21 mouse cellular contexts compared by ENCODE assay signal in the genomic region with DNA sequence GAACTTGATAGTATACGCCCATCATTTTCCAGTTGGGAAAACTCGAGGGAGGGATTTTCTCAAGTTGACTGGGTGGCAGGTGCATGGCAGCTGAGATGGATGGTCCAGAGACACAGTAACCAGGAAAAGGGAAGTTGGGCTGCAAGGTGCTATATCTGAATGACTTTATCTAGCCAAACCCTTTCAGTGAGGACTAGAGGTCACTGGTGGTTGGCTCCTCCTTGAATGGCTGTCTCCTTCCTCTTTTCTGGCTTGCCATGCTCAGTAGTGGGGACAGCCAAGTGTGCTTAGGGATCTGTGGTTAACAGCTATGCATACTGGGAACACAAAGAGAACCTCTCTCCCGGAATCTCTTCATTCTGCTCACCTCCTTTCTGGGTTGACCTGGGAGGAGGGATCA.
DNase-seq lines count a peak whose midpoint lies in the region; ATAC-seq and TF ChIP-seq lines count a peak whose summit lies in the region.
"Had no signal": no experiment of that assay in that cellular context is flagged by ENCODE, and none has a peak within 500 bp of the region (broad histone marks: within the 10 kb centered on the region; RNA-seq: fewer than 3 reads in every experiment).

No protein-coding gene starts in this region.

- no peaks in the 10 kb centered on the region for H3K79me2 ChIP-seq in MEL (ENCODE audit: control insufficient read depth, insufficient read depth, low read length, poor library complexity)

- ATAC-seq in granulocyte monocyte progenitor cell, adult 5-6 weeks (replicated peaks; ENCODE audit: poor library complexity, severe bottlenecking): peak; percentile 87
- 0 out of 2 replicates have a peak, but pooled peaks have one; percentile 24 for ATAC-seq in monocyte, adult 5-6 weeks (replicated peaks; ENCODE audit: insufficient number of reproducible peaks, low FRiP score, low TSS enrichment, poor library complexity, severe bottlenecking)
- no peak for ATAC-seq in intestine, postnatal 0 days
- ATAC-seq in liver, embryonic 12.5 days: no peak
- ATAC-seq: activated CD4-positive, CD25-positive, alpha-beta regulatory T cell, adult 4 months; forebrain, embryonic 13.5 days; hindbrain, embryonic 16.5 days; inflammation-experienced regulatory T-cells, adult 6 months; Patski had no signal

- WGBS in intestine, postnatal 0 days: 61% methylated on average over 3 of the region's 3 CpGs
- WGBS in liver, embryonic 12.5 days (ENCODE audit: insufficient replicate concordance): 26% methylated on average over 3 of the region's 3 CpGs

- DNase-seq in 416B (ENCODE audit: low read depth) (peak; percentile 37), MEL (ENCODE audit: low read depth, low spot score) (peak; percentile 79)
- no peak for DNase-seq in thymus, postnatal 25 days
- DNase-seq in left cerebral cortex, adult 18-20 months (ENCODE audit: low spot score in 2 of 2): no peak
- DNase-seq: adrenal gland, postnatal 14 days; cerebellum, adult 9-11 months; heart, adult 2 months; heart, postnatal 14 days had no signal

- peaks cover 0 to 3% of the 10 kb centered on the region in 2 experiments; a peak in 1 of 4 replicates for H3K27me3 ChIP-seq in MEL (ENCODE audit: control insufficient read depth in 1 of 2, insufficient read depth in 2 of 2, low read length in 2 of 2)
- H3K27me3 ChIP-seq in intestine, postnatal 0 days (replicated peaks; ENCODE audit: control insufficient read depth, insufficient read depth, low read length): no peaks in the 10 kb centered on the region
- no peaks in the 10 kb centered on the region for H3K27me3 ChIP-seq in liver, embryonic 12.5 days (replicated peaks)
- H3K27me3 ChIP-seq: heart, embryonic 15.5 days; Patski had no signal

- TF ChIP-seq EP300 in MEL (IDR thresholded peaks at IDR 0.05; ENCODE audit: low read depth in 1 of 2, low read length in 2 of 2): peak; percentile 55 to 78

- H3K36me3 ChIP-seq in MEL (ENCODE audit: control insufficient read depth in 1 of 2, insufficient read depth in 2 of 2, low read length in 2 of 2): peaks cover 0 to 6% of the 10 kb centered on the region in 2 experiments; a peak in 2 of 4 replicates
- no peaks in the 10 kb centered on the region for H3K36me3 ChIP-seq in intestine, postnatal 0 days (ENCODE audit: control insufficient read depth, insufficient read depth)
- H3K36me3 ChIP-seq in liver, embryonic 12.5 days: no peaks in the 10 kb centered on the region
- H3K36me3 ChIP-seq: embryonic facial prominence, embryonic 10.5 days; G1E; heart, embryonic 15.5 days had no signal

- H3K9ac ChIP-seq in MEL (ENCODE audit: control insufficient read depth, low read depth, low read length, poor library complexity, severe bottlenecking): no peak overlapping the region
- no peak overlapping the region for H3K9ac ChIP-seq in intestine, postnatal 0 days (ENCODE audit: low read depth, low read length)
- no peak overlapping the region for H3K9ac ChIP-seq in liver, embryonic 12.5 days
- H3K9ac ChIP-seq: forebrain, embryonic 13.5 days; heart, embryonic 15.5 days had no signal

- no peaks in the 10 kb centered on the region for H3K9me3 ChIP-seq in MEL (replicated peaks; ENCODE audit: insufficient read depth, low read length)
- H3K9me3 ChIP-seq in intestine, postnatal 0 days (ENCODE audit: control insufficient read depth): no peaks in the 10 kb centered on the region
- no peaks in the 10 kb centered on the region for H3K9me3 ChIP-seq in liver, embryonic 12.5 days (replicated peaks)
- H3K9me3 ChIP-seq: embryonic facial prominence, embryonic 10.5 days; forebrain, embryonic 13.5 days; G1E; heart, embryonic 15.5 days had no signal

- H3K4me2 ChIP-seq in intestine, postnatal 0 days (replicated peaks; ENCODE audit: low read depth): no peak overlapping the region
- no peak overlapping the region for H3K4me2 ChIP-seq in liver, embryonic 12.5 days
- H3K4me2 ChIP-seq: forebrain, embryonic 13.5 days; heart, embryonic 11.5 days; heart, embryonic 15.5 days had no signal

- TF ChIP-seq CTCF in MEL (IDR thresholded peaks at IDR 0.05 in 2 of 3, conservative IDR thresholded peaks at IDR 0.05 in 1 of 3; ENCODE audit: control insufficient read depth in 1 of 3, insufficient read depth in 1 of 3, low read depth in 2 of 3, low read length in 3 of 3, poor library complexity in 1 of 3, severe bottlenecking in 1 of 3): no peak
- TF ChIP-seq CTCF in intestine, postnatal 0 days (IDR thresholded peaks at IDR 0.05; ENCODE audit: low read depth): no peak

- TF ChIP-seq RAD21 in MEL (IDR thresholded peaks at IDR 0.05; ENCODE audit: low read depth, low read length): no peak

- no peak overlapping the region for H3K27ac ChIP-seq in MEL (ENCODE audit: control insufficient read depth, low read depth, low read length)
- H3K27ac ChIP-seq in intestine, postnatal 0 days (ENCODE audit: low read depth, low read length): no peak overlapping the region
- no peak overlapping the region for H3K27ac ChIP-seq in liver, embryonic 12.5 days
- H3K27ac ChIP-seq: embryonic facial prominence, embryonic 10.5 days; forebrain, embryonic 13.5 days; heart, adult 2 months; heart, embryonic 15.5 days had no signal

- peaks cover 0 to 7% of the 10 kb centered on the region in 2 experiments; a peak in 2 of 4 replicates for H3K4me1 ChIP-seq in MEL (ENCODE audit: control insufficient read depth in 1 of 2, insufficient read depth in 2 of 2, low read length in 2 of 2)
- no peaks in the 10 kb centered on the region for H3K4me1 ChIP-seq in intestine, postnatal 0 days (replicated peaks; ENCODE audit: control insufficient read depth, insufficient read depth, low read length)
- peaks cover 3% of the 10 kb centered on the region; the same call in 1 of the 2 replicates for H3K4me1 ChIP-seq in liver, embryonic 12.5 days
- H3K4me1 ChIP-seq: heart, embryonic 15.5 days had no signal

- H3K4me3 ChIP-seq in MEL (ENCODE audit: control insufficient read depth in 1 of 2, insufficient read depth in 1 of 2, low read depth in 2 of 2, low read length in 2 of 2): no peak overlapping the region
- H3K4me3 ChIP-seq in intestine, postnatal 0 days (ENCODE audit: low read depth, low read length): no peak overlapping the region
- no peak overlapping the region for H3K4me3 ChIP-seq in liver, embryonic 12.5 days
- H3K4me3 ChIP-seq: embryonic facial prominence, embryonic 10.5 days; forebrain, embryonic 13.5 days; heart, adult 2 months; heart, embryonic 15.5 days had no signal

- TF ChIP-seq POLR2A in MEL (IDR thresholded peaks at IDR 0.05; ENCODE audit: control insufficient read depth in 1 of 2, insufficient read depth in 1 of 2, low read depth in 1 of 2, low read length in 2 of 2, poor library complexity in 1 of 2): no peak

TF ChIP-seq in MEL, 35 proteins besides CTCF, POLR2A, EP300 and RAD21:
- TF ChIP-seq MAX (IDR thresholded peaks at IDR 0.05; ENCODE audit: low read length) (no peak), TCF12 (IDR thresholded peaks at IDR 0.05; ENCODE audit: low read depth, low read length) (no peak), NRF1 (IDR thresholded peaks at IDR 0.05; ENCODE audit: insufficient read depth, low read depth, low read length, poor library complexity, severe bottlenecking) (no peak), USF2 (IDR thresholded peaks at IDR 0.05; ENCODE audit: borderline replicate concordance in 1 of 2, insufficient read depth in 1 of 2, low read depth in 1 of 2, low read length in 2 of 2) (no peak), ZKSCAN1 (IDR thresholded peaks at IDR 0.05; ENCODE audit: low read depth, low read length) (no peak), MAFK (IDR thresholded peaks at IDR 0.05; ENCODE audit: borderline replicate concordance, low read depth, low read length) (no peak), RCOR1 (IDR thresholded peaks at IDR 0.05; ENCODE audit: low read depth, low read length) (no peak), E2F4 (IDR thresholded peaks at IDR 0.05; ENCODE audit: borderline replicate concordance, low read depth, low read length) (no peak), TAL1 (IDR thresholded peaks at IDR 0.05; ENCODE audit: low read length) (peak; percentile 58), MEF2A (IDR thresholded peaks at IDR 0.05; ENCODE audit: extremely low read depth, insufficient replicate concordance, low read depth, low read length, poor library complexity, severe bottlenecking) (no peak), USF1 (IDR thresholded peaks at IDR 0.05; ENCODE audit: low read depth, low read length) (no peak), GATA1 (IDR thresholded peaks at IDR 0.05; ENCODE audit: low read depth, low read length) (peak; percentile 71), JUND (IDR thresholded peaks at IDR 0.05; ENCODE audit: low read depth, low read length) (no peak), MAZ (IDR thresholded peaks at IDR 0.05; ENCODE audit: low read depth, low read length) (no peak), MYC (IDR thresholded peaks at IDR 0.05; ENCODE audit: low read depth, low read length) (0 out of 2 replicates have a peak, but pooled peaks have one; percentile 32), TBP (IDR thresholded peaks at IDR 0.05; ENCODE audit: low read depth, low read length) (no peak), KAT2A (conservative IDR thresholded peaks at IDR 0.05; ENCODE audit: low read depth, low read length) (no peak)

Comparison
In these comparisons a context has a peak if more than half of its experiments do, and no peak if none do; other contexts are left out.
1. DNase-seq: peak in 416B (single experiment) and MEL (single experiment); none in thymus, postnatal 25 days (single experiment) and left cerebral cortex, adult 18-20 months (0 of 2).
2. ATAC-seq: peak in granulocyte monocyte progenitor cell, adult 5-6 weeks (single experiment) and monocyte, adult 5-6 weeks (single experiment); none in intestine, postnatal 0 days (single experiment) and liver, embryonic 12.5 days (single experiment).